Mouse (Mus musculus): Measurements from ENCODE around the gene Ing4. TPM values are rescaled to one million over a fixed set of nuclear protein-coding genes. Genes with fewer than 3 reads are reported as not detected.

Gene Ing4
- polyA plus RNA-seq (2015; fragmentation: Nextera tagmentation; extraction: Ambion mirVana), result 141 and 155 TPM in 2 replicates

- WGBS, result 1% methylated on average over 26 of the region's 26 CpGs
- H3K4me2 ChIP-seq (ENCODE audit: low read length), result peak within 1 kb of the TSS; percentile 89
- no peaks in the 10 kb centered on the region for H3K9me3 ChIP-seq (replicated peaks; ENCODE audit: control insufficient read depth, low read length, poor library complexity, severe bottlenecking)
- peak; percentile 98 for ATAC-seq
- H3K27me3 ChIP-seq (ENCODE audit: control insufficient read depth, insufficient read depth, low read depth, low read length), result no peaks in the 10 kb centered on the region
- H3K27ac ChIP-seq (ENCODE audit: low read length), result peak within 1 kb of the TSS; percentile 78
- H3K9ac ChIP-seq (ENCODE audit: low read depth, low read length), result peak within 1 kb of the TSS; percentile 80
- peak within 1 kb of the TSS; percentile 79 for H3K4me3 ChIP-seq (ENCODE audit: low read depth, low read length)
- H3K4me1 ChIP-seq (ENCODE audit: control insufficient read depth, insufficient read depth, low read length), result peaks cover 14% of the 10 kb centered on the region
- peaks cover 15% of the 10 kb centered on the region for H3K36me3 ChIP-seq (ENCODE audit: control insufficient read depth, insufficient read depth, low read length)
These were observed at the start of gene Ing4 for GRCm38 (mm10) chr6:125039533-125040153. Ing4 (plus strand) TSS chr6:125039760.

GRCm38 (mm10) chr6:124992241-124992640, 47.3 kb upstream of the Ing4 start:
- peaks cover 7% of the 10 kb centered on the region for H3K4me1 ChIP-seq (ENCODE audit: control insufficient read depth, insufficient read depth, low read length)
- H3K9ac ChIP-seq (ENCODE audit: low read depth, low read length), result no peak overlapping the region
- 65% methylated on average over 4 of the region's 4 CpGs for WGBS
- H3K4me3 ChIP-seq (ENCODE audit: low read depth, low read length), result no peak overlapping the region
- no peaks in the 10 kb centered on the region; the same call in 1 of the 2 replicates for H3K27me3 ChIP-seq (ENCODE audit: control insufficient read depth, insufficient read depth, low read depth, low read length)
- no peak overlapping the region for H3K27ac ChIP-seq (ENCODE audit: low read length)
- H3K36me3 ChIP-seq (ENCODE audit: control insufficient read depth, insufficient read depth, low read length), result no peaks in the 10 kb centered on the region
- H3K4me2 ChIP-seq (ENCODE audit: low read length), result no peak overlapping the region
- no peaks in the 10 kb centered on the region for H3K9me3 ChIP-seq (replicated peaks; ENCODE audit: control insufficient read depth, low read length, poor library complexity, severe bottlenecking)
- no peak for ATAC-seq

- Histone ChIP-seq H3K4me2 (ENCODE audit: low read length) (no peak overlapping the region), H3K4me1 (ENCODE audit: control insufficient read depth, insufficient read depth, low read length) (peaks cover 12% of the 10 kb centered on the region), H3K36me3 (ENCODE audit: control insufficient read depth, insufficient read depth, low read length) (no peaks in the 10 kb centered on the region), H3K9me3 (replicated peaks; ENCODE audit: control insufficient read depth, low read length, poor library complexity, severe bottlenecking) (no peaks in the 10 kb centered on the region), H3K4me3 (ENCODE audit: low read depth, low read length) (no peak overlapping the region), H3K27me3 (ENCODE audit: control insufficient read depth, insufficient read depth, low read depth, low read length) (no peaks in the 10 kb centered on the region; the same call in 1 of the 2 replicates), H3K9ac (ENCODE audit: low read depth, low read length) (no peak overlapping the region), H3K27ac (ENCODE audit: low read length) (no peak overlapping the region)
- 78% methylated on average over 9 of the region's 9 CpGs for WGBS
- no peak for ATAC-seq
These were observed 46.2 kb upstream of the Ing4 start for GRCm38 (mm10) chr6:124993365-124993764.

GRCm38 (mm10) chr6:124993876-124994275, 45.7 kb upstream of the Ing4 start:
- H3K4me2 ChIP-seq (ENCODE audit: low read length), result peak overlapping the region; percentile 33; the same call in 1 of the 2 replicates
- H3K27ac ChIP-seq (ENCODE audit: low read length), result 0 out of 2 replicates have a peak overlapping the region, but pooled peaks have one; percentile 17
- peak overlapping the region; percentile 52; the same call in 1 of the 2 replicates for H3K9ac ChIP-seq (ENCODE audit: low read depth, low read length)
- no peaks in the 10 kb centered on the region for H3K36me3 ChIP-seq (ENCODE audit: control insufficient read depth, insufficient read depth, low read length)
- no peaks in the 10 kb centered on the region; the same call in 1 of the 2 replicates for H3K27me3 ChIP-seq (ENCODE audit: control insufficient read depth, insufficient read depth, low read depth, low read length)
- peaks cover 17% of the 10 kb centered on the region for H3K4me1 ChIP-seq (ENCODE audit: control insufficient read depth, insufficient read depth, low read length)
- peak overlapping the region; percentile 14; the same call in 1 of the 2 replicates for H3K4me3 ChIP-seq (ENCODE audit: low read depth, low read length)
- no peaks in the 10 kb centered on the region for H3K9me3 ChIP-seq (replicated peaks; ENCODE audit: control insufficient read depth, low read length, poor library complexity, severe bottlenecking)
- WGBS, result 7% methylated on average over 11 of the region's 11 CpGs
- no peak for ATAC-seq

GRCm38 (mm10) chr6:124995246-124995645, 44.3 kb upstream of the Ing4 start:
- peaks cover 2% of the 10 kb centered on the region; the same call in 1 of the 2 replicates for H3K36me3 ChIP-seq (ENCODE audit: control insufficient read depth, insufficient read depth, low read length)
- no peak overlapping the region for H3K4me3 ChIP-seq (ENCODE audit: low read depth, low read length)
- no peak overlapping the region for H3K9ac ChIP-seq (ENCODE audit: low read depth, low read length)
- H3K27ac ChIP-seq (ENCODE audit: low read length), result no peak overlapping the region
- ATAC-seq, result no peak
- no peak overlapping the region for H3K4me2 ChIP-seq (ENCODE audit: low read length)
- H3K4me1 ChIP-seq (ENCODE audit: control insufficient read depth, insufficient read depth, low read length), result peaks cover 21% of the 10 kb centered on the region
- WGBS, result 80% methylated on average over 7 of the region's 7 CpGs
- H3K9me3 ChIP-seq (replicated peaks; ENCODE audit: control insufficient read depth, low read length, poor library complexity, severe bottlenecking), result no peaks in the 10 kb centered on the region
- peaks cover 6% of the 10 kb centered on the region for H3K27me3 ChIP-seq (ENCODE audit: control insufficient read depth, insufficient read depth, low read depth, low read length)

GRCm38 (mm10) chr6:124995831-124996403, 43.6 kb upstream of the Ing4 start:
- peaks cover 6% of the 10 kb centered on the region for H3K27me3 ChIP-seq (ENCODE audit: control insufficient read depth, insufficient read depth, low read depth, low read length)
- H3K27ac ChIP-seq (ENCODE audit: low read length), result peak overlapping the region; percentile 90
- no peaks in the 10 kb centered on the region for H3K9me3 ChIP-seq (replicated peaks; ENCODE audit: control insufficient read depth, low read length, poor library complexity, severe bottlenecking)
- H3K4me1 ChIP-seq (ENCODE audit: control insufficient read depth, insufficient read depth, low read length), result peaks cover 21% of the 10 kb centered on the region
- peaks cover 2% of the 10 kb centered on the region; the same call in 1 of the 2 replicates for H3K36me3 ChIP-seq (ENCODE audit: control insufficient read depth, insufficient read depth, low read length)
- peak overlapping the region; percentile 97 for H3K9ac ChIP-seq (ENCODE audit: low read depth, low read length)
- WGBS, result 41% methylated on average over 8 of the region's 8 CpGs
- H3K4me2 ChIP-seq (ENCODE audit: low read length), result peak overlapping the region; percentile 65
- H3K4me3 ChIP-seq (ENCODE audit: low read depth, low read length), result peak overlapping the region; percentile 78
- 0 out of 2 replicates have a peak, but pooled peaks have one; percentile 1 for ATAC-seq

- Histone ChIP-seq H3K4me2 (ENCODE audit: low read length) (peak within 1 kb of the TSS; percentile 65), H3K36me3 (ENCODE audit: control insufficient read depth, insufficient read depth, low read length) (peaks cover 2% of the 10 kb centered on the region), H3K27ac (ENCODE audit: low read length) (peak within 1 kb of the TSS; percentile 90), H3K4me3 (ENCODE audit: low read depth, low read length) (peak within 1 kb of the TSS; percentile 78), H3K9me3 (replicated peaks; ENCODE audit: control insufficient read depth, low read length, poor library complexity, severe bottlenecking) (no peaks in the 10 kb centered on the region), H3K27me3 (ENCODE audit: control insufficient read depth, insufficient read depth, low read depth, low read length) (peaks cover 6% of the 10 kb centered on the region), H3K4me1 (ENCODE audit: control insufficient read depth, insufficient read depth, low read length) (peaks cover 21% of the 10 kb centered on the region), H3K9ac (ENCODE audit: low read depth, low read length) (peak within 1 kb of the TSS; percentile 97)
- under 1% methylated on average over 50 of the region's 78 CpGs for WGBS
- peak; percentile 91 for ATAC-seq
These were observed 42.7 kb upstream of the Ing4 start, which contains the start of gene Pianp for GRCm38 (mm10) chr6:124996551-124997501. Pianp (plus strand) TSS chr6:124996694.

GRCm38 (mm10) chr6:124998066-124998465, 41.5 kb upstream of the Ing4 start:
- peak overlapping the region; percentile 97 for H3K9ac ChIP-seq (ENCODE audit: low read depth, low read length)
- peak overlapping the region; percentile 78 for H3K4me3 ChIP-seq (ENCODE audit: low read depth, low read length)
- peak overlapping the region; percentile 11; the same call in 1 of the 2 replicates for H3K27ac ChIP-seq (ENCODE audit: low read length)
- H3K27me3 ChIP-seq (ENCODE audit: control insufficient read depth, insufficient read depth, low read depth, low read length), result peaks cover 6% of the 10 kb centered on the region
- H3K9me3 ChIP-seq (replicated peaks; ENCODE audit: control insufficient read depth, low read length, poor library complexity, severe bottlenecking), result no peaks in the 10 kb centered on the region
- H3K36me3 ChIP-seq (ENCODE audit: control insufficient read depth, insufficient read depth, low read length), result peaks cover 2% of the 10 kb centered on the region
- no peak for ATAC-seq
- H3K4me1 ChIP-seq (ENCODE audit: control insufficient read depth, insufficient read depth, low read length), result peaks cover 21% of the 10 kb centered on the region
- WGBS, result 7% methylated on average over 8 of the region's 8 CpGs
- H3K4me2 ChIP-seq (ENCODE audit: low read length), result peak overlapping the region; percentile 65
